8 mouse cellular contexts compared by ENCODE assay signal in genomic region chr7:80882830-80883505, GRCm38 (mm10). TPM values are rescaled to one million over a fixed set of nuclear protein-coding genes. Genes with fewer than 3 reads are reported as not detected.
A peak's percentile ranks its signal among the peaks of the same experiment; 100 is the strongest.
DNase-seq lines count a peak whose midpoint lies in the region; ATAC-seq and TF ChIP-seq lines count a peak whose summit lies in the region.

No protein-coding gene starts in this region.

- intact Hi-C loops in heart, postnatal 25 days (cut with DNase I) = no loop called here

- H3K4me3 ChIP-seq in heart, embryonic 14.5 days (ENCODE audit: control insufficient read depth in 1 of 2, insufficient read depth in 1 of 2, low read depth in 1 of 2, low read length in 2 of 2) = peak overlapping the region; percentile 12 to 16; a peak in 3 of 4 replicates
- peak overlapping the region in 1 of 2 experiments; percentile 20; a peak in 2 of 4 replicates for H3K4me3 ChIP-seq in liver, embryonic 14.5 days (ENCODE audit: insufficient read depth in 1 of 2, low read depth in 2 of 2, low read length in 2 of 2)
- no peak overlapping the region for H3K4me3 ChIP-seq in neural tube, embryonic 12.5 days

- H3K9me3 ChIP-seq in heart, embryonic 14.5 days (ENCODE audit: control insufficient read depth, low read length) = no peaks in the 10 kb centered on the region
- H3K9me3 ChIP-seq in liver, embryonic 14.5 days (ENCODE audit: control insufficient read depth, low read length) = no peaks in the 10 kb centered on the region
- H3K9me3 ChIP-seq in neural tube, embryonic 12.5 days = no peaks in the 10 kb centered on the region

- TF ChIP-seq EP300 in liver, embryonic 14.5 days (IDR thresholded peaks at IDR 0.05; ENCODE audit: low read depth) = no peak

- peak; percentile 95 for DNase-seq in heart, adult 11 months
- no peak for DNase-seq in heart, postnatal 25 days (ENCODE audit: low spot score)
- DNase-seq in embryo, embryonic 11 days = peak; percentile 73
- DNase-seq in kidney, postnatal 25 days = peak; percentile 70 to 88
- DNase-seq in liver, embryonic 14.5 days (ENCODE audit: low read depth in 3 of 3, low spot score in 3 of 3) = peak; percentile 59 to 64 (median 62)
- peak; percentile 94 for DNase-seq in telencephalon, adult 2 months (ENCODE audit: low read depth, low spot score)

- no peak overlapping the region for H3K9ac ChIP-seq in heart, embryonic 14.5 days (ENCODE audit: low read length)
- H3K9ac ChIP-seq in liver, embryonic 14.5 days (replicated peaks) = no peak overlapping the region
- no peak overlapping the region for H3K9ac ChIP-seq in neural tube, embryonic 12.5 days

- peak; percentile 73 for TF ChIP-seq CTCF in liver, embryonic 14.5 days (IDR thresholded peaks at IDR 0.05; ENCODE audit: low read depth)

- WGBS in heart, embryonic 14.5 days = 23% methylated on average over 14 of the region's 14 CpGs
- WGBS in liver, embryonic 14.5 days (ENCODE audit: insufficient replicate concordance) = 6% methylated on average over 14 of the region's 14 CpGs
- 28% methylated on average over 14 of the region's 14 CpGs for WGBS in neural tube, embryonic 12.5 days

- H3K27me3 ChIP-seq in heart, embryonic 14.5 days (ENCODE audit: control insufficient read depth, insufficient read depth, low read length) = no peaks in the 10 kb centered on the region
- H3K27me3 ChIP-seq in liver, embryonic 14.5 days (ENCODE audit: control insufficient read depth, insufficient read depth, low read length) = no peaks in the 10 kb centered on the region
- H3K27me3 ChIP-seq in neural tube, embryonic 12.5 days (replicated peaks) = no peaks in the 10 kb centered on the region

- peaks cover 5 to 8% of the 10 kb centered on the region in 2 experiments; a peak in 3 of 4 replicates for H3K4me1 ChIP-seq in heart, embryonic 14.5 days (ENCODE audit: control insufficient read depth in 2 of 2, insufficient read depth in 2 of 2, low read length in 2 of 2)
- peaks cover 0 to 4% of the 10 kb centered on the region in 2 experiments; a peak in 2 of 4 replicates for H3K4me1 ChIP-seq in liver, embryonic 14.5 days (replicated peaks; ENCODE audit: control insufficient read depth in 2 of 2, insufficient read depth in 2 of 2, low read length in 1 of 2)
- H3K4me1 ChIP-seq in neural tube, embryonic 12.5 days = no peaks in the 10 kb centered on the region

- peak overlapping the region; percentile 57 for H3K4me2 ChIP-seq in heart, embryonic 14.5 days (ENCODE audit: low read length)
- H3K4me2 ChIP-seq in liver, embryonic 14.5 days (ENCODE audit: low read depth) = peak overlapping the region; percentile 50
- peak overlapping the region; percentile 31 for H3K4me2 ChIP-seq in neural tube, embryonic 12.5 days (replicated peaks)

- no peaks in the 10 kb centered on the region; the same call in 1 of the 2 replicates for H3K36me3 ChIP-seq in heart, embryonic 14.5 days (ENCODE audit: control insufficient read depth, insufficient read depth, low read length)
- no peaks in the 10 kb centered on the region for H3K36me3 ChIP-seq in liver, embryonic 14.5 days (replicated peaks; ENCODE audit: control insufficient read depth, insufficient read depth, low read depth)
- H3K36me3 ChIP-seq in neural tube, embryonic 12.5 days = no peaks in the 10 kb centered on the region

- H3K27ac ChIP-seq in heart, embryonic 14.5 days (replicated peaks in 1 of 2; ENCODE audit: control insufficient read depth in 1 of 2, insufficient read depth in 1 of 2, low read depth in 2 of 2, low read length in 2 of 2) = no peak overlapping the region
- H3K27ac ChIP-seq in liver, embryonic 14.5 days = no peak overlapping the region
- no peak overlapping the region for H3K27ac ChIP-seq in neural tube, embryonic 12.5 days

- peak; percentile 69 for ATAC-seq in heart, embryonic 14.5 days (ENCODE audit: insufficient number of reproducible peaks, insufficient read depth, low FRiP score, low read depth)
- ATAC-seq in liver, embryonic 14.5 days (ENCODE audit: insufficient read depth) = peak; percentile 82
- ATAC-seq in neural tube, embryonic 12.5 days (ENCODE audit: low FRiP score, low read depth) = peak; percentile 59

RNA-seq across cellular contexts. Expression of gene Wdr73, which starts 18.1 kb away (rescaled TPM):
- 1 to 10 TPM; 5.7 to 6.0 TPM for total RNA-seq in heart, postnatal 25 days (2021)
- 16.0 and 16.1 TPM in 2 replicates for polyA plus RNA-seq in heart, embryonic 14.5 days (2014; fragmentation: Nextera tagmentation; extraction: Ambion mirVana)
- polyA plus RNA-seq in liver, embryonic 14.5 days (2012; rRNA removed) = 8.8 and 10.7 TPM in 2 replicates
- polyA plus RNA-seq in liver, embryonic 14.5 days (2014; fragmentation: Nextera tagmentation; extraction: Ambion mirVana) = 11.8 and 13.5 TPM in 2 replicates
- polyA plus RNA-seq in neural tube, embryonic 12.5 days (2016; fragmentation: Nextera tagmentation; extraction: Ambion mirVana) = 39.6 and 42.0 TPM in 2 replicates

RNA-seq across cellular contexts. Expression of gene Nmb, which starts 21.9 kb away (rescaled TPM):
- total RNA-seq in heart, postnatal 25 days (2021) = 1 to 10 TPM; 5.8 to 7.7 TPM
- 4.6 and 5.3 TPM in 2 replicates for polyA plus RNA-seq in heart, embryonic 14.5 days (2014; fragmentation: Nextera tagmentation; extraction: Ambion mirVana)
- 1.3 and 2.1 TPM in 2 replicates for polyA plus RNA-seq in liver, embryonic 14.5 days (2012; rRNA removed)
- polyA plus RNA-seq in liver, embryonic 14.5 days (2014; fragmentation: Nextera tagmentation; extraction: Ambion mirVana) = 1.9 and 2.0 TPM in 2 replicates
- 6.5 and 7.4 TPM in 2 replicates for polyA plus RNA-seq in neural tube, embryonic 12.5 days (2016; fragmentation: Nextera tagmentation; extraction: Ambion mirVana)

RNA-seq across cellular contexts. Expression of gene Zscan2, which starts 22.2 kb away (rescaled TPM):
- 1 to 10 TPM; 5.4 to 6.1 TPM for total RNA-seq in heart, postnatal 25 days (2021)
- polyA plus RNA-seq in heart, embryonic 14.5 days (2014; fragmentation: Nextera tagmentation; extraction: Ambion mirVana) = 1.6 and 1.8 TPM in 2 replicates
- polyA plus RNA-seq in liver, embryonic 14.5 days (2012; rRNA removed) = 1.2 and 1.3 TPM in 2 replicates
- polyA plus RNA-seq in liver, embryonic 14.5 days (2014; fragmentation: Nextera tagmentation; extraction: Ambion mirVana) = 0.08 and 0.13 TPM in 2 replicates
- polyA plus RNA-seq in neural tube, embryonic 12.5 days (2016; fragmentation: Nextera tagmentation; extraction: Ambion mirVana) = 4.9 and 6.0 TPM in 2 replicates

RNA-seq across cellular contexts. Expression of gene Iqgap1, which starts 57.2 kb away (rescaled TPM):
- 10 to 100 TPM; 39.8 to 46.7 TPM for total RNA-seq in heart, postnatal 25 days (2021)
- polyA plus RNA-seq in heart, embryonic 14.5 days (2014; fragmentation: Nextera tagmentation; extraction: Ambion mirVana) = 39.4 and 40.0 TPM in 2 replicates
- polyA plus RNA-seq in liver, embryonic 14.5 days (2012; rRNA removed) = 4.6 and 5.5 TPM in 2 replicates
- 11.2 and 11.6 TPM in 2 replicates for polyA plus RNA-seq in liver, embryonic 14.5 days (2014; fragmentation: Nextera tagmentation; extraction: Ambion mirVana)
- 26.9 and 27.3 TPM in 2 replicates for polyA plus RNA-seq in neural tube, embryonic 12.5 days (2016; fragmentation: Nextera tagmentation; extraction: Ambion mirVana)
